10 mouse cellular contexts compared by ENCODE assay signal in genomic region chr15:84639451-84640136, GRCm38 (mm10). TPM values are rescaled to one million over a fixed set of nuclear protein-coding genes. Genes with fewer than 3 reads are reported as not detected.
DNase-seq lines count a peak whose midpoint lies in the region; ATAC-seq lines count a peak whose summit lies in the region.
"Had no signal": no experiment of that assay in that cellular context is flagged by ENCODE, and none has a peak within 500 bp of the region (broad histone marks: within the 10 kb centered on the region; RNA-seq: fewer than 3 reads in every experiment).

No protein-coding gene starts in this region.

- peak overlapping the region; percentile 37 for H3K9ac ChIP-seq in heart, embryonic 13.5 days
- no peak overlapping the region for H3K9ac ChIP-seq in midbrain, embryonic 16.5 days (ENCODE audit: low read depth, low read length)

- peak overlapping the region; percentile 78 for H3K27ac ChIP-seq in embryonic facial prominence, embryonic 10.5 days (replicated peaks)
- H3K27ac ChIP-seq in heart, embryonic 13.5 days (replicated peaks), result peak overlapping the region; percentile 91
- H3K27ac ChIP-seq in midbrain, embryonic 16.5 days (ENCODE audit: low read length), result no peak overlapping the region

- 39% methylated on average over 6 of the region's 6 CpGs for WGBS in embryonic facial prominence, embryonic 10.5 days
- 34% methylated on average over 6 of the region's 6 CpGs for whole genome bisulfite sequencing in heart, embryonic 13.5 days
- 69% methylated on average over 6 of the region's 6 CpGs for WGBS in midbrain, embryonic 16.5 days

- H3K4me3 ChIP-seq in embryonic facial prominence, embryonic 10.5 days, result no peak overlapping the region
- H3K4me3 ChIP-seq in heart, embryonic 13.5 days, result no peak overlapping the region
- no peak overlapping the region for H3K4me3 ChIP-seq in midbrain, embryonic 16.5 days (ENCODE audit: low read depth, low read length)
- H3K4me3 ChIP-seq: erythroblast, embryonic 14.5 days had no signal

- H3K9me3 ChIP-seq in embryonic facial prominence, embryonic 10.5 days, result no peaks in the 10 kb centered on the region
- peaks cover 4% of the 10 kb centered on the region; the same call in 1 of the 2 replicates for H3K9me3 ChIP-seq in heart, embryonic 13.5 days
- H3K9me3 ChIP-seq in midbrain, embryonic 16.5 days (replicated peaks; ENCODE audit: control insufficient read depth, low read length, poor library complexity, severe bottlenecking), result no peaks in the 10 kb centered on the region

- no peak overlapping the region for H3K4me2 ChIP-seq in heart, embryonic 13.5 days
- no peak overlapping the region for H3K4me2 ChIP-seq in midbrain, embryonic 16.5 days (ENCODE audit: low read length)

- H3K36me3 ChIP-seq in embryonic facial prominence, embryonic 10.5 days (replicated peaks), result no peaks in the 10 kb centered on the region
- no peaks in the 10 kb centered on the region for H3K36me3 ChIP-seq in heart, embryonic 13.5 days
- no peaks in the 10 kb centered on the region for H3K36me3 ChIP-seq in midbrain, embryonic 16.5 days (ENCODE audit: control insufficient read depth, insufficient read depth, low read length)

- H3K4me1 ChIP-seq in embryonic facial prominence, embryonic 10.5 days, result peaks cover 53% of the 10 kb centered on the region
- H3K4me1 ChIP-seq in heart, embryonic 13.5 days, result peaks cover 60% of the 10 kb centered on the region
- H3K4me1 ChIP-seq in midbrain, embryonic 16.5 days (ENCODE audit: control insufficient read depth, insufficient read depth, low read length), result no peaks in the 10 kb centered on the region

- DNase-seq in layer of hippocampus, adult 9-11 months, result peak; percentile 57
- no peak for DNase-seq in layer of hippocampus, postnatal 25 days (ENCODE audit: extremely low spot score in 1 of 2, low spot score in 1 of 2)
- DNase-seq in embryonic facial prominence, embryonic 10.5 days (ENCODE audit: low spot score), result peak; percentile 60
- DNase-seq in kidney, postnatal 36 days, result peak; percentile 85 to 91
- peak; percentile 39 for DNase-seq in neural tube, embryonic 10.5 days (ENCODE audit: extremely low spot score, low spot score)
- DNase-seq in spleen, adult 12 weeks (ENCODE audit: low spot score), result no peak

- ATAC-seq in heart, embryonic 13.5 days (ENCODE audit: extremely low read depth, insufficient number of reproducible peaks, low FRiP score, low TSS enrichment), result no peak
- no peak for ATAC-seq in midbrain, embryonic 16.5 days

- no peaks in the 10 kb centered on the region for H3K27me3 ChIP-seq in embryonic facial prominence, embryonic 10.5 days (replicated peaks; ENCODE audit: low read depth, poor library complexity, severe bottlenecking)
- H3K27me3 ChIP-seq in heart, embryonic 13.5 days (replicated peaks), result no peaks in the 10 kb centered on the region
- no peaks in the 10 kb centered on the region for H3K27me3 ChIP-seq in midbrain, embryonic 16.5 days (ENCODE audit: control insufficient read depth, insufficient read depth, low read depth, low read length)

RNA-seq across cellular contexts. Expression of gene Prr5, which starts 29.8 kb away (rescaled TPM):
- 10 to 100 TPM; 10.1 to 16.9 TPM for total RNA-seq in layer of hippocampus, postnatal 25 days (2021)
- 16.2 and 17.7 TPM in 2 replicates for polyA plus RNA-seq in embryonic facial prominence, embryonic 10.5 days (2016; fragmentation: Nextera tagmentation; extraction: Ambion mirVana)
- 20.7 and 21.1 TPM in 2 replicates for polyA plus RNA-seq in heart, embryonic 13.5 days (2015; fragmentation: Nextera tagmentation; extraction: Ambion mirVana)
- polyA plus RNA-seq in midbrain, embryonic 16.5 days (2015; fragmentation: Nextera tagmentation; extraction: Ambion mirVana), result 28.1 and 30.8 TPM in 2 replicates
- total RNA-seq: MEL had no signal

Comparison
In these comparisons a context has a peak if more than half of its experiments do, and no peak if none do; other contexts are left out.
1. DNase-seq: peak in layer of hippocampus, adult 9-11 months (single experiment), embryonic facial prominence, embryonic 10.5 days (single experiment), kidney, postnatal 36 days (2 of 2) and neural tube, embryonic 10.5 days (single experiment); none in layer of hippocampus, postnatal 25 days (0 of 2) and spleen, adult 12 weeks (single experiment).